Mouse (Mus musculus) lung, postnatal 0 days (tissue): ENCODE results near the gene Cfdp1.

Source experiments
- CTCF ChIP-seq: IDR thresholded peaks from 2 replicates; pipeline ENCODE4 v1.5.1; 2016; ENCODE audit warnings: antibody characterized with exemption, mild to moderate bottlenecking
- EP300 ChIP-seq: IDR thresholded peaks from 2 replicates; pipeline ENCODE4 v1.6.1; 2016; ENCODE audit warnings: antibody characterized with exemption, mild to moderate bottlenecking, control low read depth

DNA sequence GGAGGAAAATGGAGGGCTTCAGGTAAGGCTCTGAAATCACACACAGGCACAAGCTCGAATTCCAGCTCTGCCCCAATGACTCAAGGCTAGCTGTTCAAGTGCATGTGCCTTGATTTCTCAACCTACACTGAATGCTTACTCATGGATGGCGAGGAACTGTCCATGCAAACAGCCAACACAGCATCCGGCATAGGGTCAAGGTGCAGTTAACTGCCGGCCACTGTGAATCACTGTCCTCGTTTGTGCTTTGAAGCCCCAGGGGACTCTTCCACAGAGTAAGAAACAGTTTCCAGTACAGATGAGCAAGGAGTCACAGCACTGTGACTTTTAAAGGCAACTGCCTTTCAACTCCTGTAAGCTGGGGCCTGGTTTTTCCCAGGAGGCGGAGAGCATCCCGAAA is 74.4 kb downstream of the Cfdp1 start:
- TF ChIP-seq EP300 = no peak
- no peak for TF ChIP-seq CTCF
